Mouse (Mus musculus) stomach, embryonic 16.5 days (tissue): Measurements from ENCODE around the gene St6galnac6. TPM values are rescaled to one million over a fixed set of nuclear protein-coding genes. Genes with fewer than 3 reads are reported as not detected.

Experiments
- ATAC-seq: fragments of 200-750 bp; cut with Nextera tagmentation; 2 replicates; pipeline ENCODE4 v1.8.0; 2017; ENCODE audit warnings: moderate number of reproducible peaks, moderate TSS enrichment; ENCODE audit not compliant: insufficient read depth, low FRiP score
- H3K27ac ChIP-seq: fragments of 300-500 bp; sonication (generic); 2 replicates; pipeline ENCODE4 v1.5.1; 2014; ENCODE audit warnings: low read length
- H3K27me3 ChIP-seq: fragments of 300-500 bp; sonication (generic); 2 replicates; pipeline ENCODE4 v1.6.1; 2014; ENCODE audit warnings: low read length, control low read depth, mixed read lengths; ENCODE audit not compliant: control insufficient read depth, insufficient read depth
- H3K36me3 ChIP-seq: fragments of 300-500 bp; sonication (generic); 2 replicates; pipeline ENCODE4 v1.6.1; 2014; ENCODE audit warnings: low read length; ENCODE audit not compliant: control insufficient read depth, insufficient read depth
- H3K4me1 ChIP-seq: fragments of 300-500 bp; sonication (generic); 2 replicates; pipeline ENCODE4 v1.6.1; 2014; ENCODE audit warnings: low read length, control low read depth, mixed read lengths; ENCODE audit not compliant: control insufficient read depth, insufficient read depth
- H3K4me2 ChIP-seq: fragments of 300-500 bp; sonication (generic); 2 replicates; pipeline ENCODE4 v1.6.1; 2014; ENCODE audit warnings: low read depth, low read length, mixed read lengths
- H3K4me3 ChIP-seq: fragments of 300-500 bp; sonication (generic); replicated peaks from 2 replicates; pipeline ENCODE4 v1.5.1; 2014; ENCODE audit warnings: mild to moderate bottlenecking, low read length
- H3K9ac ChIP-seq: fragments of 300-500 bp; sonication (generic); 2 replicates; pipeline ENCODE4 v1.6.1; 2014; ENCODE audit warnings: low read length
- H3K9me3 ChIP-seq: fragments of 300-500 bp; sonication (generic); replicated peaks from 2 replicates; pipeline ENCODE4 v1.6.1; 2016; ENCODE audit warnings: low read length, control low read depth; ENCODE audit not compliant: control insufficient read depth
- WGBS: fragments of 180-500 bp; shearing (Covaris S2); extraction: QIAGEN DNeasy Blood & Tissue Kit; methylation state at CpG from one replicate; pipeline ENCODE4 v1.1.7; 2014; 5-methylcytosine and 5-hydroxymethylcytosine counted together
- polyA plus RNA-seq: library from polyadenylated mRNA; unstranded; fragments of >200 nt; fragmentation: Nextera tagmentation; extraction: Ambion mirVana; gene quantifications from 2 replicates; pipeline ENCODE4 v1.2.1, GENCODE M21; 2015

The St6galnac6 gene
- polyA plus RNA-seq, 1 experiment from 2014 or later = 18.5 TPM

GRCm38 (mm10) chr2:32596725-32597124 lies 2.8 kb upstream of the St6galnac6 start:
- Histone ChIP-seq H3K4me2 (no peak overlapping the region), H3K4me1 (peaks cover 6% of the 10 kb centered on the region), H3K27me3 (no peaks in the 10 kb centered on the region), H3K4me3 (no peak overlapping the region), H3K36me3 (no peaks in the 10 kb centered on the region), H3K27ac (no peak overlapping the region), H3K9me3 (no peaks in the 10 kb centered on the region), H3K9ac (no peak overlapping the region)
- 93% methylated on average over 13 of the region's 13 CpGs for WGBS
- ATAC-seq = no peak

DNA sequence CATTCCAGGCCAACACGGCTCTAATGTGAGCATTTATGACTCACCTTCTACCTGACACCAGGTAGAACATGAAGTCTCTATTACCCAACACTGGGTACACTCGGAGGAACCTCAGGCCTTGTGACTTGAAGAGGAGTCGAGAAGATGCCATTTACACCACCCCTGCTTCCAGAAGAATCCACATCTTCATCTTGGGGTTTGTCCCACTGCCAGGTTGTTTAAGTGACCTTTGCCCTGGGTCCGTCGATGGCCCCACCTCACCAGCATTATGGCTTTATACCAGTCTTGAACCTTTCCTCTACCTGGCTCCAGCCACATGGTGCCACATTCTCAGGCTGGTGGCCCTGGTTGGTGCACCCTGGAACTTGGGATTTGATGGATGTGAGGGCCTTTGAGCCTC lies 2.3 kb upstream of the St6galnac6 start:
- Histone ChIP-seq H3K27me3 (no peaks in the 10 kb centered on the region), H3K9ac (no peak overlapping the region), H3K4me1 (peaks cover 9% of the 10 kb centered on the region), H3K4me2 (no peak overlapping the region), H3K9me3 (no peaks in the 10 kb centered on the region), H3K4me3 (no peak overlapping the region), H3K36me3 (no peaks in the 10 kb centered on the region), H3K27ac (no peak overlapping the region)
- ATAC-seq = no peak
- WGBS = 81% methylated on average over 5 of the region's 5 CpGs

GRCm38 (mm10) chr2:32597699-32598098 lies 1.8 kb upstream of the St6galnac6 start:
- no peaks in the 10 kb centered on the region for H3K9me3 ChIP-seq
- no peaks in the 10 kb centered on the region for H3K36me3 ChIP-seq
- no peak overlapping the region for H3K27ac ChIP-seq
- no peak for ATAC-seq
- no peak overlapping the region for H3K9ac ChIP-seq
- no peak overlapping the region for H3K4me2 ChIP-seq
- H3K4me3 ChIP-seq = no peak overlapping the region
- WGBS = 84% methylated on average over 5 of the region's 5 CpGs
- H3K27me3 ChIP-seq = no peaks in the 10 kb centered on the region
- H3K4me1 ChIP-seq = peaks cover 9% of the 10 kb centered on the region

GRCm38 (mm10) chr2:32598506-32598905 lies 1.0 kb upstream of the St6galnac6 start:
- no peak overlapping the region for H3K27ac ChIP-seq
- no peak overlapping the region for H3K9ac ChIP-seq
- H3K4me3 ChIP-seq = no peak overlapping the region
- H3K4me1 ChIP-seq = peaks cover 9% of the 10 kb centered on the region
- H3K4me2 ChIP-seq = no peak overlapping the region
- WGBS = 84% methylated on average over 8 of the region's 8 CpGs
- no peaks in the 10 kb centered on the region for H3K27me3 ChIP-seq
- no peaks in the 10 kb centered on the region for H3K36me3 ChIP-seq
- no peak for ATAC-seq
- H3K9me3 ChIP-seq = no peaks in the 10 kb centered on the region

GRCm38 (mm10) chr2:32601417-32602065 lies 2.0 kb downstream of the St6galnac6 start:
- ATAC-seq = peak; percentile 59; the same call in 1 of the 2 replicates
- no peaks in the 10 kb centered on the region for H3K27me3 ChIP-seq
- no peak overlapping the region for H3K4me2 ChIP-seq
- H3K36me3 ChIP-seq = no peaks in the 10 kb centered on the region
- no peaks in the 10 kb centered on the region for H3K9me3 ChIP-seq
- H3K4me3 ChIP-seq = no peak overlapping the region
- no peak overlapping the region for H3K27ac ChIP-seq
- 38% methylated on average over 8 of the region's 8 CpGs for WGBS
- H3K9ac ChIP-seq = no peak overlapping the region; the same call in 1 of the 2 replicates
- H3K4me1 ChIP-seq = peaks cover 9% of the 10 kb centered on the region

GRCm38 (mm10) chr2:32602600-32603054 lies 3.1 kb downstream of the St6galnac6 start:
- Histone ChIP-seq H3K36me3 (no peaks in the 10 kb centered on the region), H3K4me1 (peaks cover 12% of the 10 kb centered on the region), H3K9me3 (no peaks in the 10 kb centered on the region), H3K4me3 (peak overlapping the region; percentile 48), H3K27ac (peak overlapping the region; percentile 66), H3K27me3 (no peaks in the 10 kb centered on the region), H3K9ac (peak overlapping the region; percentile 66), H3K4me2 (peak overlapping the region; percentile 50)
- peak; percentile 72; the same call in 1 of the 2 replicates for ATAC-seq
- whole genome bisulfite sequencing = 2% methylated on average over 11 of the region's 11 CpGs

GRCm38 (mm10) chr2:32604631-32605030 lies 5.1 kb downstream of the St6galnac6 start:
- WGBS = 39% methylated on average over 10 of the region's 10 CpGs
- H3K36me3 ChIP-seq = no peaks in the 10 kb centered on the region
- H3K27ac ChIP-seq = no peak overlapping the region
- H3K9ac ChIP-seq = no peak overlapping the region
- no peak overlapping the region for H3K4me2 ChIP-seq
- peaks cover 25% of the 10 kb centered on the region for H3K4me1 ChIP-seq
- H3K9me3 ChIP-seq = no peaks in the 10 kb centered on the region
- no peak for ATAC-seq
- no peaks in the 10 kb centered on the region; the same call in 1 of the 2 replicates for H3K27me3 ChIP-seq
- H3K4me3 ChIP-seq = no peak overlapping the region

DNA sequence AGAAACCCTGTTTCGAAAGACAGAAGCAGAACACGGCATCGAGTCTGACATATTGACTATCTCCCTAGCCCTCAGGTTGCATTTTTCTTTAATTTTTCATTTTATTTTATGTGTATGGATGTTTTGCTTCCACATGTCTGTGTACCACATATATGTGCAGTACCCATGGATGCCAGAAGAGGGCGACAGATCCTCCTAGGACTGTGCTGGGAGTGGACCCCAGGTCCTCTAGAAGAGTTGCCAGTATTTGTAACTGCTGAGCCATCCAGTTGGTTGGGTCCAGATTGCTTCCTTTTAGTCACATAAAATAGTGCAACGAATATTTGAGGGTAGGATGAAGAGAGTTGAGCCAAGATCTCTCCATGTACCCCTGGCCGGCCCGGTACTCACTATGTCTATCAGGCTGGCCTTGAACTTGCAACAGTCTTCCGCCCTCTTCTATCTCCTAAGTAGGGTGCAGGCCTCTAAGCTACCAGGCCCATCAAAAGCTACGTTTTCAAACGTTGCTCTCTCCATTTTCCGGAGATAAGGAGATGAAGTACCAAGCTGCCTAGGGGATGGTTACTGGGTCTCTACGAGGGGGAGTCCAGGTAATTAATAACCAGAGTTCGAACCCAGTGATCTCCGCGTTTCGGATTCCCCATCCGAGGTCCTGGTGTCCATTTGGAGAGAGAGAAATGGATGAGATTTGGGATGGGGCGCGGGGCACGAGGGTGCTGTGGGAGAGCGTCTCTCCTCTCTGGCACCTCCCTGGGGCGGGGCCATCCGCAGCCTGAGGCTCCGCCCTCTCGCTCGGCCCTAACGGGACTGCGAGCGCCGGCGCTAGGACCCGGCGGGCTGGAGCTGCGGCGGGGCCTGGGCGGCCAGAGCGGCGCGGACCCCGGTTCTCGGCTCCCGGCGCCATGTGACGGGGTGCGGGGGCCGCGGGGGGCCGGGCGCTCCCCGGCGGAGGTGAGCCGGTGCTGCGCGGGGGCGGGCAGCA lies 6.9 kb downstream of the St6galnac6 start:
- peak; percentile 72 for ATAC-seq
- Histone ChIP-seq H3K27me3 (no peaks in the 10 kb centered on the region; the same call in 1 of the 2 replicates), H3K27ac (peak overlapping the region; percentile 10; the same call in 1 of the 2 replicates), H3K9me3 (no peaks in the 10 kb centered on the region), H3K4me1 (peaks cover 34% of the 10 kb centered on the region), H3K4me3 (peak overlapping the region; percentile 71), H3K9ac (peak overlapping the region; percentile 86), H3K4me2 (peak overlapping the region; percentile 84), H3K36me3 (no peaks in the 10 kb centered on the region)
- 11% methylated on average over 55 of the region's 55 CpGs for WGBS
